Mouse (Mus musculus) Patski (cell line): ENCODE results near the gene Zfp282. TPM values are rescaled to one million over a fixed set of nuclear protein-coding genes. Genes with fewer than 3 reads are reported as not detected.
A peak's percentile ranks its signal among the peaks of the same experiment; 100 is the strongest.

Source experiments
- ATAC-seq: fragments of 100-300 bp; one replicate; pipeline ENCODE4 v1.8.0; 2021
- CTCF ChIA-PET: fragments of 350-600 bp; sonication (Branson Sonifier 250); formaldehyde crosslinking; loops from one replicate; lab custom pipeline; 2022; ENCODE audit warnings: inconsistent platforms; lab: Charles Lee
- POLR2A ChIA-PET: fragments of 350-600 bp; sonication (Branson Sonifier 250); formaldehyde crosslinking; loops from one replicate; lab custom pipeline; 2022; ENCODE audit warnings: antibody characterized with exemption, inconsistent platforms; lab: Charles Lee
- DNase-seq: peaks from one replicate; pipeline ENCODE4 v3.0.0-alpha.2; 2011; ENCODE audit warnings: low read depth, low spot score
- H3K27me3 ChIP-seq: fragments of 371-371 bp; one replicate; pipeline ENCODE4 v1.5.1; 2021
- CTCF ChIP-seq: fragments of 100-300 bp; IDR thresholded peaks from one replicate; pipeline ENCODE4 v1.5.1; 2021
- in situ Hi-C: fragments of 300-500 bp; cut with MboI; formaldehyde crosslinking; loops from 3 replicates; pipeline ENCODE4 v1.11.1; 2018; ENCODE audit warnings: low pct_unique_long_range_greater_than_20kb, mixed read lengths
- polyA plus RNA-seq: library from polyadenylated mRNA; unstranded; gene quantifications from one replicate; pipeline ENCODE4 v1.2.3, GENCODE M21; 2021

The Zfp282 gene
- polyA plus RNA-seq, 1 experiment from 2014 or later, result 9.5 TPM

GRCm38 (mm10) chr6:47880166-47880565 lies 3.2 kb downstream of the Zfp282 start:
- ChIA-PET POLR2A (no interaction called here), CTCF (no interaction called here)
- in situ Hi-C loops, result no loop called here
- no peak for TF ChIP-seq CTCF
- no peak for DNase-seq
- no peaks in the 10 kb centered on the region for H3K27me3 ChIP-seq
- ATAC-seq, result no peak

- ChIA-PET POLR2A (no interaction called here), CTCF (interaction anchor here (0.9 kb wide), 2 partner anchors 9 to 14 kb away, joined by 3 to 4 read pairs; no protein-coding TSS in a partner anchor)
- in situ Hi-C loops, result no loop called here
- no peaks in the 10 kb centered on the region for H3K27me3 ChIP-seq
- no peak for TF ChIP-seq CTCF
- no peak for ATAC-seq
- no peak for DNase-seq
These were observed 11.9 kb downstream of the Zfp282 start for GRCm38 (mm10) chr6:47888812-47889383.

GRCm38 (mm10) chr6:47899416-47899815 lies 22.4 kb downstream of the Zfp282 start:
- no peaks in the 10 kb centered on the region for H3K27me3 ChIP-seq
- DNase-seq, result no peak
- in situ Hi-C loops, result no loop called here
- ChIA-PET POLR2A (no interaction called here), CTCF (no interaction called here)
- no peak for ATAC-seq
- no peak for TF ChIP-seq CTCF

- in situ Hi-C loops, result no loop called here
- DNase-seq (peak; percentile 12), ATAC-seq (no peak)
- TF ChIP-seq CTCF, result no peak
- CTCF ChIA-PET, result interaction anchor here (0.8 kb wide), 1 partner anchor 14 kb away, joined by 3 read pairs; no protein-coding TSS in a partner anchor
- no peaks in the 10 kb centered on the region for H3K27me3 ChIP-seq
- POLR2A ChIA-PET, result no interaction called here
These were observed 26.6 kb downstream of the Zfp282 start for GRCm38 (mm10) chr6:47903587-47903986.

- ChIA-PET POLR2A (no interaction called here), CTCF (no interaction called here)
- ATAC-seq (no peak), DNase-seq (no peak)
- H3K27me3 ChIP-seq, result no peaks in the 10 kb centered on the region
- in situ Hi-C loops, result no loop called here
- TF ChIP-seq CTCF, result no peak
These were observed 27.4 kb downstream of the Zfp282 start for GRCm38 (mm10) chr6:47904361-47904760.

- H3K27me3 ChIP-seq, result no peaks in the 10 kb centered on the region
- CTCF ChIA-PET, result interaction anchor here (1.5 kb wide), 1 partner anchor 14 kb away, joined by 3 read pairs; no protein-coding TSS in a partner anchor
- in situ Hi-C loops, result no loop called here
- DNase-seq (no peak), ATAC-seq (no peak)
- TF ChIP-seq CTCF, result no peak
- POLR2A ChIA-PET, result no interaction called here
These were observed 28.1 kb downstream of the Zfp282 start for GRCm38 (mm10) chr6:47904917-47905695.

- TF ChIP-seq CTCF, result no peak
- ChIA-PET CTCF (interaction anchor here (1.5 kb wide), 1 partner anchor 12 kb away, joined by 3 read pairs; no protein-coding TSS in a partner anchor), POLR2A (no interaction called here)
- no peak for ATAC-seq
- H3K27me3 ChIP-seq, result no peaks in the 10 kb centered on the region
- no peak for DNase-seq
- in situ Hi-C loops, result no loop called here
These were observed 29.3 kb downstream of the Zfp282 start for GRCm38 (mm10) chr6:47906326-47906725.

GRCm38 (mm10) chr6:47909007-47909406 lies 32.0 kb downstream of the Zfp282 start:
- CTCF ChIA-PET, result no interaction called here
- ATAC-seq (no peak), DNase-seq (no peak)
- POLR2A ChIA-PET, result no interaction called here
- in situ Hi-C loops, result no loop called here
- no peak for TF ChIP-seq CTCF
- H3K27me3 ChIP-seq, result no peaks in the 10 kb centered on the region

- CTCF ChIA-PET, result no interaction called here
- DNase-seq (no peak), ATAC-seq (no peak)
These were observed 34.6 kb downstream of the Zfp282 start for GRCm38 (mm10) chr6:47911650-47912049.

GRCm38 (mm10) chr6:47912991-47913390 lies 36.0 kb downstream of the Zfp282 start:
- no peak for TF ChIP-seq CTCF
- no peaks in the 10 kb centered on the region for H3K27me3 ChIP-seq
- ChIA-PET POLR2A (no interaction called here), CTCF (no interaction called here)
- in situ Hi-C loops, result no loop called here
- no peak for ATAC-seq
- DNase-seq, result no peak

More at GRCm38 (mm10) chr6:47911650-47912049, 34.6 kb downstream of the Zfp282 start:
- POLR2A ChIA-PET, result no interaction called here
- no peak for TF ChIP-seq CTCF
- in situ Hi-C loops, result no loop called here
- no peaks in the 10 kb centered on the region for H3K27me3 ChIP-seq

GRCm38 (mm10) chr6:47917051-47917450 lies 40.0 kb downstream of the Zfp282 start:
- no peak for ATAC-seq
- CTCF ChIA-PET, result interaction anchor here (0.7 kb wide), 1 partner anchor 13 kb away, joined by 3 read pairs; no protein-coding TSS in a partner anchor
- no peaks in the 10 kb centered on the region for H3K27me3 ChIP-seq
- no peak for DNase-seq
- POLR2A ChIA-PET, result interaction anchor here (1.0 kb wide), 1 partner anchor 9 kb away, joined by 3 read pairs; no protein-coding TSS in a partner anchor
- in situ Hi-C loops, result no loop called here
- no peak for TF ChIP-seq CTCF
